Mouse (Mus musculus) embryonic facial prominence, embryonic 12.5 days (tissue): Measurements from ENCODE around the gene Rapgef4. TPM values are rescaled to one million over a fixed set of nuclear protein-coding genes. Genes with fewer than 3 reads are reported as not detected.
A peak's percentile ranks its signal among the peaks of the same experiment; 100 is the strongest.

Source experiments
- ATAC-seq: fragments of 200-750 bp; cut with Nextera tagmentation; 2 replicates; pipeline ENCODE4 v1.8.0; 2017; ENCODE audit not compliant: insufficient number of reproducible peaks, insufficient read depth, low FRiP score, low TSS enrichment
- H3K27ac ChIP-seq: fragments of 300-500 bp; sonication (generic); 2 replicates; pipeline ENCODE4 v1.5.1; 2016; ENCODE audit warnings: mild to moderate bottlenecking
- H3K27me3 ChIP-seq: fragments of 300-500 bp; sonication (generic); 2 replicates; pipeline ENCODE4 v1.6.1; 2016; ENCODE audit warnings: mild to moderate bottlenecking, moderate library complexity
- H3K36me3 ChIP-seq: fragments of 300-500 bp; sonication (generic); 2 replicates; pipeline ENCODE4 v1.6.1; 2016; ENCODE audit warnings: mild to moderate bottlenecking
- H3K4me1 ChIP-seq: fragments of 300-500 bp; sonication (generic); 2 replicates; pipeline ENCODE4 v1.6.1; 2016
- H3K4me2 ChIP-seq: fragments of 300-500 bp; sonication (generic); replicated peaks from 2 replicates; pipeline ENCODE4 v1.6.1; 2016; ENCODE audit warnings: mild to moderate bottlenecking, moderate library complexity
- H3K4me3 ChIP-seq: fragments of 300-500 bp; sonication (generic); 2 replicates; pipeline ENCODE4 v1.5.1; 2016; ENCODE audit warnings: mild to moderate bottlenecking
- H3K9ac ChIP-seq: fragments of 300-500 bp; sonication (generic); 2 replicates; pipeline ENCODE4 v1.6.1; 2016; ENCODE audit warnings: mild to moderate bottlenecking, moderate library complexity
- H3K9me3 ChIP-seq: fragments of 300-500 bp; sonication (generic); 2 replicates; pipeline ENCODE4 v1.6.1; 2016; ENCODE audit warnings: mild to moderate bottlenecking, moderate library complexity
- WGBS: fragments of 180-500 bp; shearing (Covaris S2); methylation state at CpG from one replicate; pipeline ENCODE4 v1.1.7; 2016; 5-methylcytosine and 5-hydroxymethylcytosine counted together
- polyA plus RNA-seq: library from polyadenylated mRNA; unstranded; fragments of >200 nt; fragmentation: Nextera tagmentation; extraction: Ambion mirVana; gene quantifications from 2 replicates; pipeline ENCODE4 v1.2.1, GENCODE M21; 2016

Gene Rapgef4
- polyA plus RNA-seq, 1 experiment from 2014 or later: 3.1 TPM

DNA sequence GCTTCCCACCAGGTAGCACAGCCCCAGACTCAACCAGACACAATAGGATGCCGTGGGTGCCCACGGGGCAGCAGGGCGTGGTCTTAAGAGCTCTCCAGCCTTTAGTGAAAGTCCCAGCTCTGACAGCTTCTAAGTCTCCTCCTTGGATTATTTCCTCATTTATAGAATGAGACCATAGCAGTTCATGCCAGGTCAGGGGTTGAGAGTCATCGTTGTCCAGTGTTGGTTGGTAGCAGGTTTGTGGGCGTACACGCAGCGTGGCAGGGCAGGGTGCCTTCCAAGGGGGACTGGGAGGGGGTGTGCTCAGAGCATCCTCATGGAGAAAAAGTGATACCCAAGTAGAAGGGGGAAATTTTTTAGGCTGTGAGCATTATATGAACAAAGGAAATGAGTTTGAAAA, 166.2 kb downstream of the Rapgef4 start:
- no peak for ATAC-seq
- H3K4me2 ChIP-seq: no peak overlapping the region
- H3K9me3 ChIP-seq: no peaks in the 10 kb centered on the region
- no peaks in the 10 kb centered on the region for H3K27me3 ChIP-seq
- WGBS: 83% methylated on average over 7 of the region's 7 CpGs
- no peak overlapping the region for H3K9ac ChIP-seq
- H3K4me3 ChIP-seq: no peak overlapping the region
- no peaks in the 10 kb centered on the region for H3K36me3 ChIP-seq
- H3K4me1 ChIP-seq: 0 out of 2 replicates have a peak, but pooled peaks cover 3% of the 10 kb centered on the region
- no peak overlapping the region for H3K27ac ChIP-seq

DNA sequence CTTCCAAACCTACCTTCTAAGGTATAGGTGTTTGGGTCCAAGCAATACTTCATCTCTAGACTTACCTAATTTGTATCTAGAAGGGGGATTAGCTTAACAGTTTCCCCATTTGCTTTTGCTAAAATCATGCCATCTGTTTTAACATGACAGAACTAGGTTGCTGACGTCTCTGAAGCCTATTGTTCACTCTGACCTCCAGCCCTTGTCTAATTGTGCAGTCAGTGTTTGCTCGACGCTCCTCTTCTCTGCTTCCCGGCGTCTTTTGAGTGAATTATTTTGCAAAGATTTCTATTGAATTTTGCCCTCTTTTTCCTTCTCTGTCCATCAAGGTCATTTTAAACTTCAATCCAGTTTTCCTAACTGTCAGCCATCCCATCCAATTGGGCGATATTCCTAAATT, 166.7 kb downstream of the Rapgef4 start:
- ATAC-seq: no peak
- H3K9me3 ChIP-seq: no peaks in the 10 kb centered on the region

DNA sequence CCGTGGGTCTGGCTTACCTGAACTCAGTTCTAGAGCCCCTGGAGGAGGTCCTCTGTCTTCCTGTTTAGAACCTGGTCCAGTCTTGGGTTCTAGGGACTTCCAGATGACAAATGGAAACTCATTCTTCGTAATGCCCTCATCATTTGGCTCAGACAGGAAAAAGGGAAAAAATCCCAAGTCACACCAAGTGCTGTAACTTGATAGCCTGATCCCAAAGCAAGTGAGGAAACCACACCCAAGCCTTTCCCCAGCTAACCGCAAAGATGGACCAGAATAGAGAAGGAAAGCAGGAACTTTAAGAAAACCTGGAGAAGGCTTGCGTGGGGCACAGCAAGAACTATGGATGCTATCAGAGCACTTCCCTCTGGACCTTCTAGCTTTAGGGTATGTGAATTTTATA, 167.6 kb downstream of the Rapgef4 start:
- Histone ChIP-seq H3K4me1 (0 out of 2 replicates have a peak, but pooled peaks cover 3% of the 10 kb centered on the region), H3K36me3 (no peaks in the 10 kb centered on the region), H3K4me3 (no peak overlapping the region), H3K4me2 (no peak overlapping the region), H3K27ac (no peak overlapping the region), H3K9me3 (no peaks in the 10 kb centered on the region), H3K27me3 (no peaks in the 10 kb centered on the region), H3K9ac (no peak overlapping the region)
- ATAC-seq: no peak
- 40% methylated on average over 4 of the region's 4 CpGs for WGBS

More for the DNA sequence above, 166.7 kb downstream of the Rapgef4 start:
- Histone ChIP-seq H3K4me2 (no peak overlapping the region), H3K4me3 (no peak overlapping the region), H3K27ac (no peak overlapping the region), H3K27me3 (no peaks in the 10 kb centered on the region), H3K9ac (no peak overlapping the region), H3K4me1 (0 out of 2 replicates have a peak, but pooled peaks cover 3% of the 10 kb centered on the region), H3K36me3 (no peaks in the 10 kb centered on the region)
- 45% methylated on average over 6 of the region's 6 CpGs for WGBS

DNA sequence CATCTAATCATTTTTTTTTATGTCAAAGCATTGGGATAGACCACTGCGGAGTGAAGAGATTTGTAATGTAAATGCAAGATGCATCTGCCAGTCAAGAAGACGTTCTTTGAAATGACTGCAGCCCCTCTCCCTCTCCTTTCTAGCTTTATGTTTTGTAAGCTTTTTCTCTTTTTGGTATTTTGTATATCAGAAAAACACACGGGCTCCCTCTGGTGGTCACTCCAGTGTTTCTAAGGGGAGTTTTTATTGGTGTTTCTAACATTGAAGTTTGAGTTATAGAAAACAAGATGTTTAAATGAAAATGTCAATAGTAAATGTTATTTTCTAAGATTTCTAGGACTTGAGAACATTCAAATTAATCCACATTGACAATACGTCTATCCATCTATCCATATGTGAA, 168.0 kb downstream of the Rapgef4 start:
- ATAC-seq: no peak

DNA sequence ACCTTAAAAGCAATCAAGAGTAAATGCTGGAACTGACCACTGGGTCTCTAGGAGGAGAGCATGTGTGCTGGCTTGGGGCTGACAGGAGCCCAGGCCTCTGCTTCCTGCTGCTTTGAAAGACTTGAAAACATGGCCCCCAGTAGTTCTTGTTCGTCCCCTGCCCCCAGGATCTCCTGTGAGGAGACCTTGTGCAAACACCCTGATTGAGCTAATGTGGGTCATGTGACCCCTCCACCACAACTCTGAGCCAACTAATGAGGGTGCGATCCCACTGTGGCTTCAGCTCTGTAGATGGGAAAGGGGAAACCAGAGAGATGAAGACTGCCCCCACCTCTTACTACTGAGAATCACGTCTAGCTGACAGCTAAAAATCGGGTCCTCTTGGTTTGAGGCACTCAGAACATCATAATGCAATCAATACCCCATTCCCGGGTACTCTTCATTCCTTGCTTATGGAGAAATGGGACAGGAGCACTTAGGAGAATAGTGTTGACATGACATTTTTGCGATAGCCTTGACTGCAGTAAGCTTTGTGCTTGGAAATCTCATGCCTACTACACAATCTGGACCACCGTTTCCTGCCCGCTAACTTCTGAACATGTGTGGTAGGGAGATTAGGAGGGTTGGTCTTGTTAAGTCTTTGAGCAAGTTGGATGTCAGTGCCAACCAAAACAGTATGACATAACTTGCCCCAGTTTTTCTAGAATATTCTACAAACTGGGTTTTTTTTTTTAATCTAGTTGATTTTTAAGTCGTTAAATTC, 170.9 kb downstream of the Rapgef4 start:
- ATAC-seq: no peak

More for the DNA sequence above, 168.0 kb downstream of the Rapgef4 start:
- Histone ChIP-seq H3K9me3 (no peaks in the 10 kb centered on the region), H3K4me3 (no peak overlapping the region), H3K27me3 (no peaks in the 10 kb centered on the region), H3K9ac (no peak overlapping the region), H3K4me1 (0 out of 2 replicates have a peak, but pooled peaks cover 3% of the 10 kb centered on the region), H3K4me2 (no peak overlapping the region), H3K36me3 (no peaks in the 10 kb centered on the region), H3K27ac (no peak overlapping the region)
- 29% methylated on average over 4 of the region's 4 CpGs for WGBS

DNA sequence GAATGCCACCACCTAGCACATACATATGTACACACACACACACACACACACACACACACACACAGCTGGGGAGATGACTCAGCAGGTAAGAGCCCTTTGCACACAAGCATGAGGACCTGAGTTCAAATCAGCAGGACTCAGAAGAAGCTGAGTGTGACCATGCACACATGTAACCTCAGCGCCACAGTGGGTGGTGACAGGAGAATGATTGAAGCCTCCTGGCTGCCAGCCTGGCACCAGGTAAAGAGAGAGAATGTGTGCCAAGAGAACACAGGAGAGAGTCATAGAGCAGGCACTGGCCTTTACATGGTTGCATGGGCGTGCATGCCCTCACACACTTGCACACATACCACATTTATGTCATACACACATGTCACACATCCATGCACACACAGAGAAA, 171.7 kb downstream of the Rapgef4 start:
- 88% methylated on average over 2 of the region's 2 CpGs for WGBS
- Histone ChIP-seq H3K4me1 (peaks cover 8% of the 10 kb centered on the region), H3K36me3 (no peaks in the 10 kb centered on the region), H3K4me3 (no peak overlapping the region), H3K9me3 (no peaks in the 10 kb centered on the region), H3K4me2 (no peak overlapping the region), H3K27ac (no peak overlapping the region), H3K27me3 (no peaks in the 10 kb centered on the region), H3K9ac (no peak overlapping the region)
- no peak for ATAC-seq

More for the DNA sequence above, 170.9 kb downstream of the Rapgef4 start:
- Histone ChIP-seq H3K4me3 (no peak overlapping the region), H3K27me3 (no peaks in the 10 kb centered on the region), H3K4me1 (peaks cover 8% of the 10 kb centered on the region), H3K9me3 (no peaks in the 10 kb centered on the region), H3K4me2 (no peak overlapping the region), H3K27ac (no peak overlapping the region), H3K36me3 (no peaks in the 10 kb centered on the region), H3K9ac (no peak overlapping the region)
- WGBS: 82% methylated on average over 9 of the region's 9 CpGs

DNA sequence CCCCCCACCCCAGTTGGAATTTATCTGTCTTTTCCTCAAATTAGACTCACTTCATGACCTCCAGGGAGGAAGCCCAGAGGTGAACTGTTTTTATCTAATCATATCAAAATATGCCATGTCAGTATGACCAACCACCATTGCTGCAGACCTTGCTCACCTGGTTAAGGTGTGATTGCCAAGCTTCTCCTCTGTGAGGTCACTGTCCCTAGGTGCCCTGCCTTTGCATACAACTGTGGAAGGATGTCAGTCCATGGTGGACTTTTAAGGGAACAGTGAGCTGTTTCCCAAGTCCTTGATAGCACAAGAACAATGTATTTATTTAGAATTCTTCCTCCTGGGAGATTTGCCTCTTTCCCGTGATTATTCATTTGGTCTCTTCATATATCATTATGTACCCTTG, 172.8 kb downstream of the Rapgef4 start:
- ATAC-seq: no peak
- H3K4me3 ChIP-seq: no peak overlapping the region
- H3K4me1 ChIP-seq: peaks cover 5% of the 10 kb centered on the region
- 76% methylated on average over 1 of the region's 1 CpGs for WGBS
- no peaks in the 10 kb centered on the region for H3K9me3 ChIP-seq
- H3K27me3 ChIP-seq: no peaks in the 10 kb centered on the region
- no peaks in the 10 kb centered on the region for H3K36me3 ChIP-seq
- no peak overlapping the region for H3K27ac ChIP-seq
- H3K9ac ChIP-seq: no peak overlapping the region
- no peak overlapping the region for H3K4me2 ChIP-seq

DNA sequence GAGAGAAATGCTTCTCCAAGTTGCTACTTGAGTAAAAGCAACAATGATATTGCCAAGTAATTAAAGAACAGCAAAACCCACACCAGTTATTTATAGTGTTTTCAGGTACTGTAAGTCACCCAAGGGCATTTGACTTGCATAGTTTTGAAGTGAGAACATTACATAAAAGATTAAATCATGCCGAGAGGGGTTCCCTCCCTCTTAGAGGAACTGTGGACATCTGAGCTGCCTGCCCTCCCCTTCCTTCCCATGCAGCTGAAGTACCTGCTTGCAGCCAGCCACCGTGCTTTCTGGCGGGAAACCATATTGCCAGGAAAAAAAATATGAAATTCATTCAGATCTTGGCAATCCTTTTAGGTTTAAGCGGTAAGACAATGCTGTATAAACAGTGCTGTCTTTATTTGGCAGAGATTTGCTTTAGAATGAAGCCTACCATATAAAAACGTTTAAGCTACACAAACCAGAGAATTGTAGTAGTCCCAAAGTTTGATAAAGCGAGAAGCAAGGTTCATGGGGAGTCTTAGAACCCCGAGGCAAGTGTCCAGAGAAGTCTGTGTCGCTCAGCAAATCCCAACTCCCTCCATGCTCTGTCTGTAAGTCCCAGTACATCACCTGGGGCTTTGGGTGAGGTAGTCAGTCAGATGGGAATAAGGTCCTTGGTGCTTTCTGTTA, 174.2 kb downstream of the Rapgef4 start:
- Histone ChIP-seq H3K4me1 (peaks cover 5% of the 10 kb centered on the region), H3K9me3 (no peaks in the 10 kb centered on the region), H3K4me3 (no peak overlapping the region), H3K36me3 (no peaks in the 10 kb centered on the region), H3K27ac (peak overlapping the region; percentile 7; the same call in 1 of the 2 replicates), H3K9ac (no peak overlapping the region), H3K4me2 (no peak overlapping the region), H3K27me3 (no peaks in the 10 kb centered on the region)
- WGBS: 57% methylated on average over 8 of the region's 8 CpGs
- ATAC-seq: no peak

DNA sequence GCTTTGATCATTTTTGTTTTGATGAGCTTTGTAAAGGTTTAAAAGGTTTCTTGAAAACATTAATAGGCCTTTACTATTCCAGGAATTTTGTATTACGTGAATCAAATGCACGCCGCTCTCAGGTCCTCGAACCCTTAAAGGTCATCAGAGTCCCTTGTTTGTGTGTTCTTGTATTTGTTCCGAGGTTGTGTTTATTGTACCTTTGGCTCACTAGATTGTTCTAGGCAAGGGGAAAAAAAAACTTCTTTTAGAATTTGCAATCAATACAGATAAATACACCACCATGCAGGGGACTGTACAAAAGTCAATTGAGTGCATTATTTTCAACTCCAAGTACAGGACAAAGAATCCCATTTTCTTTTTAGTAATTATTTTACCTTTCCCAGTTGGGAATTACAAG, 175.4 kb downstream of the Rapgef4 start:
- Histone ChIP-seq H3K9ac (no peak overlapping the region), H3K27me3 (no peaks in the 10 kb centered on the region), H3K4me2 (no peak overlapping the region), H3K36me3 (no peaks in the 10 kb centered on the region), H3K4me1 (peaks cover 5% of the 10 kb centered on the region), H3K27ac (no peak overlapping the region), H3K9me3 (no peaks in the 10 kb centered on the region), H3K4me3 (no peak overlapping the region)
- no peak for ATAC-seq
- 86% methylated on average over 5 of the region's 5 CpGs for WGBS

DNA sequence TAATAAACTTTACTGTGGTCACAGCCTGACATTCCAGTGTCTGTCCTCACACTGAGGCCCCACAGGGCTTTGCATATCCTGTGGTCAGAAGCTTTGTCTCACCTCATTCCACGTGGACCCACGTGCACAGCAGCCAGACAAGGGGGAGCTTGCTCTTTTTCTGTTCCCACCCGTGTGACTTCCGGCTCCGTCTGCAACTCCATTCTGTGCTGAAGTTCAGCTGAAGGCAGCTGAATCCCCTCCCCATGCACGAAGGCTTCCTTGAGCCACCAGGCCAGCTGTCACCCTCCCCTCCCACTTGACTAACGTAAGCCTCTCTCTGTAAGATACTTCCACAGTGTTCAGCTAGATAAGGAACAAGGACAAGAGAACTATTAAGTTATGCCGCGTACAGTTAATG, 176.5 kb downstream of the Rapgef4 start:
- Histone ChIP-seq H3K9me3 (no peaks in the 10 kb centered on the region), H3K9ac (no peak overlapping the region), H3K4me2 (no peak overlapping the region), H3K36me3 (no peaks in the 10 kb centered on the region), H3K27me3 (no peaks in the 10 kb centered on the region), H3K4me3 (no peak overlapping the region), H3K27ac (no peak overlapping the region), H3K4me1 (peaks cover 5% of the 10 kb centered on the region)
- 44% methylated on average over 9 of the region's 9 CpGs for WGBS
- no peak for ATAC-seq

DNA sequence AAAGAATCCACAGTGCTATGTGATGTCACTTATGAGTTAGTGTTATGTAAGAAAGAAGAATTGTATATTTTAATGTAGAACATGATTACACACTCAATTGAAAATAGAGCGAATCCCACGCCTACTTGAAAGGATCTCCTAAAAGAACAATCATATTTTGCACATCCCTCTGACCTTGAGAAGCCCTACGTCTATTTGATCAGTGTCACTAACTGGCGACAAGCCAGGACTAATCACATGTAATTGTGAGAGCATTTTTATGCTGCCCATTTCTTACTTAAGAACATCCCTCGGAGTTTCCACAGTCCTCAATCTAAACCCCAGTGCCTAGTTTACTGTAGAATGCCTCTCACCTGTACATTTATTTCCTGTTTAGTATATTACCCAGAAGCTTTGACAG, 177.0 kb downstream of the Rapgef4 start:
- H3K4me2 ChIP-seq: no peak overlapping the region
- no peak for ATAC-seq
- WGBS: 76% methylated on average over 5 of the region's 5 CpGs
- H3K4me3 ChIP-seq: no peak overlapping the region
- no peak overlapping the region for H3K27ac ChIP-seq
- no peak overlapping the region for H3K9ac ChIP-seq
- peaks cover 5% of the 10 kb centered on the region for H3K4me1 ChIP-seq
- no peaks in the 10 kb centered on the region for H3K9me3 ChIP-seq
- H3K36me3 ChIP-seq: no peaks in the 10 kb centered on the region
- no peaks in the 10 kb centered on the region for H3K27me3 ChIP-seq

DNA sequence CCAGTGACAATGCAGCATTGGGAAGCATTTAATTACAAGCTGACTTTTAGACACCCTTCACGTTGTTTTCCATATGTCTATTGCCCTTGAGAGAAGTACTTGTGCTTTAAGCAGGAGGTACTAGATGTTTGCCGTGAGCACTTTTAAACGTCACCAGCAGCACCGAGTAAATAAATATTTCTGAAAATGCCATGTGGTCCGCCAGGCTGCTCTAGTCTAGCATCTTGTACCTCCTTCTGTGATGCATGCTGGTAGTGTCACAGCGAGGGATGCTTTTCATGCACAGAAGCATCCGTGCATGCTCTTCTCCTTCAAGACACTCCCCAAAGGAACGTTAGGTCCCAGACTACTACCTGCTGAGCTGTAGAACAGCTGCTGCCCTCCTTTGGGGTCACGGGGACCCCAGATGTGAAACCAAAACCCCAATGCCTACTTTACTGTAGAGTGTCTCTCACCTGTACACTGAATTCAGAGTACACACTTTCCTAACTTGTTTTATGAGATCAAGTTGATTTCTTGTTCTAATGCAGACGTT, 177.7 kb downstream of the Rapgef4 start:
- no peak overlapping the region for H3K4me3 ChIP-seq
- WGBS: 83% methylated on average over 10 of the region's 10 CpGs
- no peaks in the 10 kb centered on the region for H3K27me3 ChIP-seq
- H3K9ac ChIP-seq: no peak overlapping the region
- no peak overlapping the region for H3K4me2 ChIP-seq
- H3K9me3 ChIP-seq: no peaks in the 10 kb centered on the region
- H3K4me1 ChIP-seq: peaks cover 5% of the 10 kb centered on the region
- no peaks in the 10 kb centered on the region for H3K36me3 ChIP-seq
- ATAC-seq: no peak
- H3K27ac ChIP-seq: no peak overlapping the region
